Mouse (Mus musculus) lung, adult 2 months (tissue): Measurements from ENCODE around the gene Gm3776. TPM values are rescaled to one million over a fixed set of nuclear protein-coding genes. Genes with fewer than 3 reads are reported as not detected.
"Not testable (repeated sequence)": the region's sequence is repeated elsewhere in the genome, so short reads cannot be mapped to it uniquely, and the experiment has no call there.

Experiments used
- DNase-seq: peaks from one replicate; pipeline ENCODE4 v3.0.0; 2022
- H3K4me1 ChIP-seq: fragments of 200-500 bp; 2 replicates; pipeline ENCODE4 v1.6.1; 2011; ENCODE audit warnings: low read length; ENCODE audit not compliant: control insufficient read depth, insufficient read depth
- H3K4me3 ChIP-seq: fragments of 200-500 bp; replicated peaks from 2 replicates; pipeline ENCODE3; 2011; ENCODE audit warnings: low read depth, mild to moderate bottlenecking, control low read depth, low read length; ENCODE audit errors: extremely low read depth
- CTCF ChIP-seq: fragments of 200-500 bp; IDR thresholded peaks from 2 replicates; pipeline ENCODE4 v1.5.1; 2011; ENCODE audit warnings: mild to moderate bottlenecking, low read length, control low read depth; ENCODE audit not compliant: insufficient read depth
- POLR2A ChIP-seq: fragments of 200-500 bp; IDR thresholded peaks from 2 replicates; pipeline ENCODE4 v1.6.1; 2011; ENCODE audit warnings: low read depth, mild to moderate bottlenecking, control low read depth, low read length, borderline replicate concordance; ENCODE audit errors: extremely low read depth
- WGBS: fragments of 180-500 bp; shearing (Covaris S2); methylation state at CpG from one replicate; pipeline ENCODE4 v1.1.7; 2018; 5-methylcytosine and 5-hydroxymethylcytosine counted together
- polyA plus RNA-seq: library from polyadenylated mRNA; depleted of rRNA; stranded (reverse); fragments of >200 nt; gene quantifications from 2 replicates; pipeline ENCODE4 v1.2.3, GENCODE M21; 2012; rRNA removed

Gene Gm3776
- 1.4 TPM in 1 of 2 replicates, not detected in the other for polyA plus RNA-seq

GRCm38 (mm10) chr9:78256914-78257313 lies at the start of gene Gm3776:
Gm3776 (plus strand) TSS chr9:78257129.
- WGBS: 78% methylated on average over 2 of the region's 3 CpGs
- not testable (repeated sequence) for H3K4me3 ChIP-seq, DNase-seq, H3K4me1 ChIP-seq

- Histone ChIP-seq H3K4me1 (peaks cover 3% of the 10 kb centered on the region; the same call in 1 of the 2 replicates), H3K4me3 (no peak overlapping the region)
- DNase-seq: no peak
- TF ChIP-seq CTCF (no peak), POLR2A (no peak)
- 51% methylated on average over 4 of the region's 4 CpGs for WGBS
Observed at GRCm38 (mm10) chr9:78208956-78209355, 48.0 kb upstream of the Gm3776 start.

- WGBS: 83% methylated on average over 3 of the region's 3 CpGs
- no peak for DNase-seq
- TF ChIP-seq POLR2A: no peak
- no peak for TF ChIP-seq CTCF
- Histone ChIP-seq H3K4me3 (no peak overlapping the region), H3K4me1 (peaks cover 3% of the 10 kb centered on the region; the same call in 1 of the 2 replicates)
Observed at GRCm38 (mm10) chr9:78210079-78210478, 46.9 kb upstream of the Gm3776 start.

- peaks cover 3% of the 10 kb centered on the region; the same call in 1 of the 2 replicates for H3K4me1 ChIP-seq
- TF ChIP-seq CTCF: no peak
- no peak for TF ChIP-seq POLR2A
- no peak for DNase-seq
- WGBS: 97% methylated on average over 2 of the region's 2 CpGs
- no peak overlapping the region for H3K4me3 ChIP-seq
Observed at GRCm38 (mm10) chr9:78210821-78211220, 46.1 kb upstream of the Gm3776 start.

GRCm38 (mm10) chr9:78211521-78211920 lies 45.4 kb upstream of the Gm3776 start:
- no peak for TF ChIP-seq CTCF
- Histone ChIP-seq H3K4me3 (no peak overlapping the region), H3K4me1 (peaks cover 3% of the 10 kb centered on the region; the same call in 1 of the 2 replicates)
- WGBS: 95% methylated on average over 3 of the region's 3 CpGs
- DNase-seq: no peak

GRCm38 (mm10) chr9:78212341-78213049 lies 44.4 kb upstream of the Gm3776 start:
- Histone ChIP-seq H3K4me3 (no peak overlapping the region), H3K4me1 (peaks cover 3% of the 10 kb centered on the region; the same call in 1 of the 2 replicates)
- 38% methylated on average over 7 of the region's 7 CpGs for WGBS
- TF ChIP-seq POLR2A: 0 out of 2 replicates have a peak, but pooled peaks have one; percentile 10
- no peak for TF ChIP-seq CTCF
- DNase-seq: peak; percentile 51

- H3K4me3 ChIP-seq: no peak overlapping the region
- peaks cover 3% of the 10 kb centered on the region; the same call in 1 of the 2 replicates for H3K4me1 ChIP-seq
- 52% methylated on average over 4 of the region's 4 CpGs for WGBS
- TF ChIP-seq POLR2A (no peak), CTCF (no peak)
- DNase-seq: no peak
Observed at GRCm38 (mm10) chr9:78217074-78217473, 39.9 kb upstream of the Gm3776 start.

GRCm38 (mm10) chr9:78222616-78223015 lies 34.3 kb upstream of the Gm3776 start:
- TF ChIP-seq CTCF (no peak), POLR2A (no peak)
- WGBS: 49% methylated on average over 8 of the region's 8 CpGs
- Histone ChIP-seq H3K4me3 (no peak overlapping the region), H3K4me1 (no peaks in the 10 kb centered on the region)
- DNase-seq: no peak

- WGBS: 65% methylated on average over 10 of the region's 10 CpGs
- Histone ChIP-seq H3K4me1 (no peaks in the 10 kb centered on the region), H3K4me3 (no peak overlapping the region)
- DNase-seq: no peak
- TF ChIP-seq POLR2A (no peak), CTCF (no peak)
Observed at GRCm38 (mm10) chr9:78223221-78223902, 33.6 kb upstream of the Gm3776 start.

- WGBS: 86% methylated on average over 2 of the region's 2 CpGs
- TF ChIP-seq POLR2A (no peak), CTCF (no peak)
- Histone ChIP-seq H3K4me1 (no peaks in the 10 kb centered on the region), H3K4me3 (no peak overlapping the region)
- no peak for DNase-seq
Observed at GRCm38 (mm10) chr9:78224418-78224817, 32.5 kb upstream of the Gm3776 start.
